Mouse (Mus musculus): ENCODE results near the gene Smap2. TPM values are rescaled to one million over a fixed set of nuclear protein-coding genes. Genes with fewer than 3 reads are reported as not detected.

The Smap2 gene
- total and polyA plus RNA-seq, 2 experiments = 13.7 to 19.2 TPM

DNA sequence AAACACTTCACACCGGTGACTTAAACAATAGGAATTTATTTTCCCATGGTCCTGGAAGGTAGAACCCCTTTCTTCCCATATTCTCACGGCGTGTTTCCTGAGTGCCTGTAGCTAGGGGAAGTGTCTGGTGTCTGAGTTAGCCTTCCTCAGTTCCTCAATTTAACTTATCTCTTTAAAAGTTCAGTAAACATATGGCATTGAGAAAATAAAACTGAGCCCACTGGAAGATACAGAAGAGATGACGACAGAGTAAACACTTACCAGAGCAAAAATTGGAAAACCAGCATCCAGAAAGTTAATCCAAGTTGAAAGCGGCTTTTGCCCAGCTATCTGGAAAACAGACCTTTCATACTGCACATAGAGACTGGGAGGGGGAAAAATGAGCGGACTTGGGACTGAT lies 64.9 kb downstream of the Smap2 start:
- peak; percentile 40 for DNase-seq (ENCODE audit: extremely low read depth, low read depth, low spot score)
- Histone ChIP-seq H3K27me3 (ENCODE audit: control insufficient read depth, insufficient read depth, low read length) (no peaks in the 10 kb centered on the region), H3K27ac (replicated peaks; ENCODE audit: insufficient read depth, low read depth, low read length) (no peak overlapping the region), H3K36me3 (ENCODE audit: control insufficient read depth, insufficient read depth, low read length) (peaks cover under 1% of the 10 kb centered on the region; the same call in 1 of the 2 replicates), H3K79me2 (ENCODE audit: control insufficient read depth, insufficient read depth, low read length) (no peaks in the 10 kb centered on the region; the same call in 1 of the 2 replicates), H3K4me3 (ENCODE audit: insufficient read depth, low read depth, low read length) (peak overlapping the region; percentile 90; the same call in 1 of the 2 replicates), H3K4me1 (ENCODE audit: control insufficient read depth, insufficient read depth, low read length) (peaks cover 5% of the 10 kb centered on the region), H3K9ac (ENCODE audit: low read depth, low read length) (peak overlapping the region; percentile 55; the same call in 1 of the 2 replicates)
- 17% methylated on average over 6 of the region's 6 CpGs for WGBS
- TF ChIP-seq CTCF (IDR thresholded peaks at IDR 0.05; ENCODE audit: low read depth, low read length) (no peak), POLR2A (IDR thresholded peaks at IDR 0.05; ENCODE audit: extremely low read depth, insufficient read depth, low read length) (no peak)

DNA sequence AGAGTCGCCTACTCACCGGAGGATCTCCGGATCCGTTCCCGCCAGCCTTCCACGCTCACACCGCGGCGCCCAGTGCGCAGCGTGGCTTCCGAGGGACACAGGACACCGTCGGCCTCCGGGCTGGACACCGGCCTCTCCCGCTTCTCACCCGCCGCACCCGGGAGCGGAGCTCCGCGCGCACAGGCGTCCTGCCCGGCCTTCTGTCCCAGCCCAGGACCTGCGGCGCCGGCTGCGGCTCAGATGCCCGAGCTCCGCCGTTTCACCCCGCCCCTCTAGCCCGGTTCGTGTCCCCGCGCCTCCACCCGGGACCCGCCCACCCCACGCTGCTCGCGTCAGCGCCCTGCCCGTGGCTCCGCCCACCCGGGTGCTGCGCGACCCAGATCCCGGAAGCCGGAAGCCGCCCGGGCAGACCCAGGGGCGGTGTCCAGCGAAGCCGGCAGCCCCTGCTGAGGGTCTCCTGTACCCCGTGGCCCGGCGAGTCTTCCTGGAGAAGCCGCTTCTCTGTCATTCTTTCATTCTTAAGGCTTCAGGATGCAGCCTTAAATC lies 65.5 kb downstream of the Smap2 start, which contains the start of gene Zfp69:
TSS of gene Zfp69 (minus strand) at position 272 of the 546 bp plus-strand sequence.
- no peaks in the 10 kb centered on the region for H3K27me3 ChIP-seq (ENCODE audit: control insufficient read depth, insufficient read depth, low read length)

DNA sequence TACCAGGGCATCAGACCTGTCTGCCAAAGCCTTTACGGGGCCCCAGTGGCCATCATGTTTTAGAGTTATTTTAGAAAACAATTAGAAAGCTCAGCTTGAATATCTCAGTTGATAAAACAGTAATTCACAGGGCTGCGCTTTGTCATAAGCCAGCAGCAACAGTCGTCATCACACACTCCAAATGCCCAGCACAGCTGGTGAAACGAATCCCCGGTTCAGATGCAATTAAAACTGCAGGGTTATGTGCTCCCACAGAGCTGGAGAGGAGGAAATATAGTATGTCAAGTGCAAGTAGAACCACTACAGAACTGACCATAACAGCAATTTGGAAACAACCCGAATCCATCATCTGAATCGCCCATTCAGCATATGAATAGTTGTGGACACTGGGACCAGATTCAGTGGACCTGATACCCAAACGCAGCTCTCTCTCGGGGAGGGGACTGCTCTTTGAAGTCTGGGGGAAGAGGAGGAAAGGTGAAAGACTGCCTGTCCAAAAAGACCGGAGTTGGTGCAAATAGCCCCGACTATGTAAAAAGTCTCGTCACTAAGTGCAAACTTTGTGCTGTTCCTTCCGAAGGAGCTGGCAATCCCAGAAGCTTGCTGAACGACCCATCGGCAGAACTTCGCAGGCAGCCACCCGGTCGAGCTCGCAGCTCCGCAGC lies 66.2 kb downstream of the Smap2 start:
- 7% methylated on average over 20 of the region's 20 CpGs for WGBS
- peaks cover 5% of the 10 kb centered on the region for H3K4me1 ChIP-seq (ENCODE audit: control insufficient read depth, insufficient read depth, low read length)
- peak overlapping the region; percentile 90 for H3K4me3 ChIP-seq (ENCODE audit: insufficient read depth, low read depth, low read length)
- no peak for TF ChIP-seq POLR2A (IDR thresholded peaks at IDR 0.05; ENCODE audit: extremely low read depth, insufficient read depth, low read length)
- peak overlapping the region; percentile 76 for H3K27ac ChIP-seq (replicated peaks; ENCODE audit: insufficient read depth, low read depth, low read length)
- H3K79me2 ChIP-seq (ENCODE audit: control insufficient read depth, insufficient read depth, low read length) = no peaks in the 10 kb centered on the region; the same call in 1 of the 2 replicates
- H3K27me3 ChIP-seq (ENCODE audit: control insufficient read depth, insufficient read depth, low read length) = no peaks in the 10 kb centered on the region
- DNase-seq (ENCODE audit: extremely low read depth, low read depth, low spot score) = peak; percentile 49
- peak overlapping the region; percentile 86 for H3K9ac ChIP-seq (ENCODE audit: low read depth, low read length)
- H3K36me3 ChIP-seq (ENCODE audit: control insufficient read depth, insufficient read depth, low read length) = peaks cover 8% of the 10 kb centered on the region; the same call in 1 of the 2 replicates

More for the DNA sequence above, 65.5 kb downstream of the Smap2 start, which contains the start of gene Zfp69:
- Histone ChIP-seq H3K36me3 (ENCODE audit: control insufficient read depth, insufficient read depth, low read length) (peaks cover 6% of the 10 kb centered on the region; the same call in 1 of the 2 replicates), H3K4me1 (ENCODE audit: control insufficient read depth, insufficient read depth, low read length) (peaks cover 5% of the 10 kb centered on the region), H3K9ac (ENCODE audit: low read depth, low read length) (peak within 1 kb of the TSS; percentile 93), H3K27ac (replicated peaks; ENCODE audit: insufficient read depth, low read depth, low read length) (peak within 1 kb of the TSS; percentile 96), H3K4me3 (ENCODE audit: insufficient read depth, low read depth, low read length) (peak within 1 kb of the TSS; percentile 90), H3K79me2 (ENCODE audit: control insufficient read depth, insufficient read depth, low read length) (no peaks in the 10 kb centered on the region; the same call in 1 of the 2 replicates)
- TF ChIP-seq CTCF (IDR thresholded peaks at IDR 0.05; ENCODE audit: low read depth, low read length) = no peak
- peak; percentile 82 for TF ChIP-seq POLR2A (IDR thresholded peaks at IDR 0.05; ENCODE audit: extremely low read depth, insufficient read depth, low read length)
- DNase-seq (ENCODE audit: extremely low read depth, low read depth, low spot score) = peak; percentile 73
- under 1% methylated on average over 60 of the region's 60 CpGs for WGBS

- peaks cover 5% of the 10 kb centered on the region for H3K4me1 ChIP-seq (ENCODE audit: control insufficient read depth, insufficient read depth, low read length)
- TF ChIP-seq POLR2A (IDR thresholded peaks at IDR 0.05; ENCODE audit: extremely low read depth, insufficient read depth, low read length) (no peak), CTCF (IDR thresholded peaks at IDR 0.05; ENCODE audit: low read depth, low read length) (no peak)
- peak overlapping the region; percentile 55 for H3K27ac ChIP-seq (replicated peaks; ENCODE audit: insufficient read depth, low read depth, low read length)
- peaks cover 17% of the 10 kb centered on the region for H3K36me3 ChIP-seq (ENCODE audit: control insufficient read depth, insufficient read depth, low read length)
- H3K9ac ChIP-seq (ENCODE audit: low read depth, low read length) = peak overlapping the region; percentile 50; the same call in 1 of the 2 replicates
- 35% methylated on average over 3 of the region's 3 CpGs for WGBS
- H3K79me2 ChIP-seq (ENCODE audit: control insufficient read depth, insufficient read depth, low read length) = no peaks in the 10 kb centered on the region; the same call in 1 of the 2 replicates
- no peaks in the 10 kb centered on the region for H3K27me3 ChIP-seq (ENCODE audit: control insufficient read depth, insufficient read depth, low read length)
- H3K4me3 ChIP-seq (ENCODE audit: insufficient read depth, low read depth, low read length) = peak overlapping the region; percentile 48; the same call in 1 of the 2 replicates
- DNase-seq (ENCODE audit: extremely low read depth, low read depth, low spot score) = peak; percentile 30
These were observed 68.1 kb downstream of the Smap2 start for GRCm38 (mm10) chr4:120948938-120949337.

DNA sequence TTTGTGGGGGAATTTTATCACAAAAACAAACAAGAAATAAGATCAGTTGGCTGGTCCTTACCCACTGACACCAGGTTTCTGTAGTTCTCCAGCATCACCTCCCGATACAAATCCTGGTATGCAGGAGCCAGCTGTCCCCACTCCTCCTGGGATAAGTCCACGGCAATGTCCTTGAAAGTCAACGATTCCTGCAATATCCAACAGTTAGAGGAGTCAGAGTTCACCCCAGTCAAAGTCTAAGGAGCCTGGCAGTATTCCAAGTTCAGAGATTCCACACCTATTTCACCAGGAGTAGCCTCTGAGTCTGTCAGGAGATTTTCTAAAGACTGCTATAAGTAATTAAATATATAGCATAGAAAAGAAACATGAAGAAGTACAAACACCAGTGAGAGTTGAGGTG lies 82.0 kb downstream of the Smap2 start:
- Histone ChIP-seq H3K27ac (replicated peaks; ENCODE audit: insufficient read depth, low read depth, low read length) (no peak overlapping the region), H3K4me3 (ENCODE audit: insufficient read depth, low read depth, low read length) (no peak overlapping the region), H3K36me3 (ENCODE audit: control insufficient read depth, insufficient read depth, low read length) (peaks cover 8% of the 10 kb centered on the region), H3K9ac (ENCODE audit: low read depth, low read length) (no peak overlapping the region), H3K27me3 (ENCODE audit: control insufficient read depth, insufficient read depth, low read length) (no peaks in the 10 kb centered on the region), H3K4me1 (ENCODE audit: control insufficient read depth, insufficient read depth, low read length) (peaks cover 3% of the 10 kb centered on the region; the same call in 1 of the 2 replicates), H3K79me2 (ENCODE audit: control insufficient read depth, insufficient read depth, low read length) (no peaks in the 10 kb centered on the region)
- peak; percentile 69 for DNase-seq (ENCODE audit: extremely low read depth, low read depth, low spot score)
- TF ChIP-seq CTCF (IDR thresholded peaks at IDR 0.05; ENCODE audit: low read depth, low read length) (no peak), POLR2A (IDR thresholded peaks at IDR 0.05; ENCODE audit: extremely low read depth, insufficient read depth, low read length) (no peak)
- 26% methylated on average over 3 of the region's 3 CpGs for WGBS

All from liver, adult 2 months (tissue).